8 mouse cellular contexts compared by ENCODE assay signal in genomic region chr11:102762248-102762647, GRCm38 (mm10). TPM values are rescaled to one million over a fixed set of nuclear protein-coding genes. Genes with fewer than 3 reads are reported as not detected.
DNase-seq lines count a peak whose midpoint lies in the region; ATAC-seq and TF ChIP-seq lines count a peak whose summit lies in the region.

No protein-coding gene starts in this region.

- H3K27me3 ChIP-seq in embryonic facial prominence, embryonic 11.5 days (ENCODE audit: control insufficient read depth, insufficient read depth, low read length) = peaks cover 16% of the 10 kb centered on the region
- peaks cover 22% of the 10 kb centered on the region for H3K27me3 ChIP-seq in intestine, embryonic 14.5 days (replicated peaks; ENCODE audit: control insufficient read depth, insufficient read depth, low read length)
- H3K27me3 ChIP-seq in midbrain, postnatal 0 days (ENCODE audit: insufficient read depth, low read length) = no peaks in the 10 kb centered on the region

- H3K9ac ChIP-seq in embryonic facial prominence, embryonic 11.5 days (replicated peaks; ENCODE audit: low read length) = peak overlapping the region; percentile 59
- H3K9ac ChIP-seq in intestine, embryonic 14.5 days (ENCODE audit: low read length) = no peak overlapping the region; the same call in 1 of the 2 replicates
- peak overlapping the region; percentile 93 for H3K9ac ChIP-seq in midbrain, postnatal 0 days (replicated peaks; ENCODE audit: low read length, poor library complexity, severe bottlenecking)

- peak overlapping the region; percentile 53 for H3K4me3 ChIP-seq in embryonic facial prominence, embryonic 11.5 days (ENCODE audit: low read depth, low read length)
- peak overlapping the region; percentile 59 for H3K4me3 ChIP-seq in intestine, embryonic 14.5 days (ENCODE audit: low read depth, low read length)
- H3K4me3 ChIP-seq in midbrain, postnatal 0 days (ENCODE audit: low read depth, low read length) = peak overlapping the region; percentile 88

- WGBS in embryonic facial prominence, embryonic 11.5 days = 8% methylated on average over 15 of the region's 15 CpGs
- WGBS in intestine, embryonic 14.5 days = 14% methylated on average over 15 of the region's 15 CpGs
- WGBS in midbrain, postnatal 0 days = 7% methylated on average over 15 of the region's 15 CpGs

- H3K27ac ChIP-seq in embryonic facial prominence, embryonic 11.5 days (replicated peaks; ENCODE audit: low read depth, low read length) = 0 out of 2 replicates have a peak overlapping the region, but pooled peaks have one; percentile 22
- H3K27ac ChIP-seq in intestine, embryonic 14.5 days (ENCODE audit: low read depth) = no peak overlapping the region
- no peak overlapping the region for H3K27ac ChIP-seq in midbrain, postnatal 0 days (ENCODE audit: low read depth, low read length)

- no peak for ATAC-seq in embryonic facial prominence, embryonic 11.5 days (replicated peaks; ENCODE audit: insufficient number of reproducible peaks, low FRiP score, low TSS enrichment, low read depth)
- no peak; the same call in 1 of the 2 replicates for ATAC-seq in intestine, embryonic 14.5 days (replicated peaks; ENCODE audit: low FRiP score, low TSS enrichment, low read depth)
- no peak for ATAC-seq in midbrain, postnatal 0 days (ENCODE audit: low FRiP score)

- no peaks in the 10 kb centered on the region for H3K9me3 ChIP-seq in embryonic facial prominence, embryonic 11.5 days (replicated peaks; ENCODE audit: control insufficient read depth, low read length)
- H3K9me3 ChIP-seq in intestine, embryonic 14.5 days (ENCODE audit: control insufficient read depth, low read length) = no peaks in the 10 kb centered on the region
- no peaks in the 10 kb centered on the region for H3K9me3 ChIP-seq in midbrain, postnatal 0 days (ENCODE audit: low read length)

- H3K36me3 ChIP-seq in embryonic facial prominence, embryonic 11.5 days (replicated peaks; ENCODE audit: control insufficient read depth, insufficient read depth, low read depth, low read length) = no peaks in the 10 kb centered on the region
- no peaks in the 10 kb centered on the region for H3K36me3 ChIP-seq in intestine, embryonic 14.5 days (ENCODE audit: control insufficient read depth, insufficient read depth, low read length)
- no peaks in the 10 kb centered on the region for H3K36me3 ChIP-seq in midbrain, postnatal 0 days (ENCODE audit: insufficient read depth, low read length)

- peaks cover 3% of the 10 kb centered on the region; the same call in 1 of the 2 replicates for H3K4me1 ChIP-seq in embryonic facial prominence, embryonic 11.5 days (ENCODE audit: control insufficient read depth, insufficient read depth, low read length)
- H3K4me1 ChIP-seq in intestine, embryonic 14.5 days (replicated peaks; ENCODE audit: control insufficient read depth, insufficient read depth, low read length) = peaks cover 5% of the 10 kb centered on the region; the same call in 1 of the 2 replicates
- H3K4me1 ChIP-seq in midbrain, postnatal 0 days (ENCODE audit: insufficient read depth, low read length) = peaks cover 9% of the 10 kb centered on the region; the same call in 1 of the 2 replicates

- DNase-seq in kidney, postnatal 10 days = peak; percentile 22
- DNase-seq in kidney, postnatal 4 days = no peak
- DNase-seq in embryonic facial prominence, embryonic 11.5 days (ENCODE audit: low spot score) = no peak
- DNase-seq in intestine, embryonic 14.5 days (ENCODE audit: low spot score) = no peak
- DNase-seq in midbrain, postnatal 0 days (ENCODE audit: low spot score) = no peak
- no peak for DNase-seq in c-Kit-positive CD71-positive TER-119-positive erythroid progenitor cells, embryonic 14.5 days (ENCODE audit: low spot score)
- DNase-seq in spleen, postnatal 4 days (ENCODE audit: low spot score in 2 of 2) = no peak
- DNase-seq in urinary bladder, postnatal 36 days (ENCODE audit: low spot score in 2 of 2) = no peak

- TF ChIP-seq CTCF in midbrain, postnatal 0 days (IDR thresholded peaks at IDR 0.05) = no peak

- H3K4me2 ChIP-seq in embryonic facial prominence, embryonic 11.5 days (ENCODE audit: low read depth, low read length) = peak overlapping the region; percentile 98
- H3K4me2 ChIP-seq in intestine, embryonic 14.5 days (ENCODE audit: low read length) = peak overlapping the region; percentile 100
- H3K4me2 ChIP-seq in midbrain, postnatal 0 days (ENCODE audit: low read depth, low read length, poor library complexity, severe bottlenecking) = peak overlapping the region; percentile 78

RNA-seq across cellular contexts. Expression of gene Adam11, which starts 1.0 kb away (rescaled TPM):
- 13.9 and 16.3 TPM in 2 replicates for polyA plus RNA-seq in embryonic facial prominence, embryonic 11.5 days (2014; fragmentation: Nextera tagmentation; extraction: Ambion mirVana)
- 4.9 and 5.8 TPM in 2 replicates for polyA plus RNA-seq in intestine, embryonic 14.5 days (2014; fragmentation: Nextera tagmentation; extraction: Ambion mirVana)
- total RNA-seq in midbrain, postnatal 0 days (2014; rRNA removed) = 43.8 and 46.9 TPM in 2 replicates
- 21.5 and 22.3 TPM in 2 replicates for polyA plus RNA-seq in midbrain, postnatal 0 days (2015; fragmentation: Nextera tagmentation; extraction: Ambion mirVana)

RNA-seq across cellular contexts. Expression of gene Gjc1, which starts 57.3 kb away (rescaled TPM):
- polyA plus RNA-seq in embryonic facial prominence, embryonic 11.5 days (2014; fragmentation: Nextera tagmentation; extraction: Ambion mirVana) = 90.5 and 97.0 TPM in 2 replicates
- 47.7 and 57.7 TPM in 2 replicates for polyA plus RNA-seq in intestine, embryonic 14.5 days (2014; fragmentation: Nextera tagmentation; extraction: Ambion mirVana)
- total RNA-seq in midbrain, postnatal 0 days (2014; rRNA removed) = 18.1 and 18.8 TPM in 2 replicates
- polyA plus RNA-seq in midbrain, postnatal 0 days (2015; fragmentation: Nextera tagmentation; extraction: Ambion mirVana) = 14.8 and 17.8 TPM in 2 replicates
